28 mouse cellular contexts compared by ENCODE assay signal in genomic region chr10:39620626-39621025, GRCm38 (mm10).
"Had no signal": no experiment of that assay in that cellular context is flagged by ENCODE, and none has a peak within 500 bp of the region (broad histone marks: within the 10 kb centered on the region; RNA-seq: fewer than 3 reads in every experiment).

No protein-coding gene starts in this region.

- DNase-seq: cerebellum, adult 8-10 months; cerebellum, adult 9-10 months; cerebellum, adult 9-11 months; cerebellum, postnatal 10 days; cerebellum, postnatal 14 days; cerebellum, postnatal 25 days; cerebellum, postnatal 36 days; embryo, embryonic 11 days; forebrain, postnatal 0 days; gastrocnemius, adult 2 months; gastrocnemius, postnatal 10 days; gastrocnemius, postnatal 14 days; gastrocnemius, postnatal 25 days; gastrocnemius, postnatal 36 days; heart, adult 11 months; heart, adult 18-20 months; heart, adult 2 months had no signal

- H3K27me3 ChIP-seq: embryonic facial prominence, embryonic 12.5 days; embryonic facial prominence, embryonic 13.5 days; embryonic facial prominence, embryonic 15.5 days; forebrain, embryonic 12.5 days; forebrain, embryonic 13.5 days; forebrain, embryonic 15.5 days had no signal

- H3K4me2 ChIP-seq: embryonic facial prominence, embryonic 12.5 days; embryonic facial prominence, embryonic 13.5 days; embryonic facial prominence, embryonic 15.5 days; forebrain, embryonic 12.5 days; forebrain, embryonic 13.5 days; forebrain, embryonic 15.5 days had no signal

- H3K27ac ChIP-seq: embryonic facial prominence, embryonic 10.5 days; embryonic facial prominence, embryonic 12.5 days; embryonic facial prominence, embryonic 13.5 days; embryonic facial prominence, embryonic 15.5 days; forebrain, embryonic 10.5 days; forebrain, embryonic 12.5 days; forebrain, embryonic 13.5 days; forebrain, embryonic 15.5 days; gastrocnemius, adult 2 months; heart, adult 2 months had no signal

- H3K9me3 ChIP-seq: embryonic facial prominence, embryonic 10.5 days; embryonic facial prominence, embryonic 12.5 days; embryonic facial prominence, embryonic 13.5 days; embryonic facial prominence, embryonic 15.5 days; forebrain, embryonic 10.5 days; forebrain, embryonic 12.5 days; forebrain, embryonic 13.5 days; forebrain, embryonic 15.5 days had no signal

- H3K4me3 ChIP-seq: embryonic facial prominence, embryonic 10.5 days; embryonic facial prominence, embryonic 12.5 days; embryonic facial prominence, embryonic 13.5 days; embryonic facial prominence, embryonic 15.5 days; erythroblast, embryonic 14.5 days; forebrain, embryonic 10.5 days; forebrain, embryonic 12.5 days; forebrain, embryonic 13.5 days; forebrain, embryonic 15.5 days; gastrocnemius, adult 2 months; heart, adult 2 months had no signal

- H3K9ac ChIP-seq: embryonic facial prominence, embryonic 12.5 days; embryonic facial prominence, embryonic 13.5 days; embryonic facial prominence, embryonic 15.5 days; forebrain, embryonic 12.5 days; forebrain, embryonic 13.5 days; forebrain, embryonic 15.5 days; forebrain, postnatal 0 days had no signal

- ATAC-seq: forebrain, embryonic 13.5 days; forebrain, embryonic 14.5 days; forebrain, embryonic 15.5 days; forebrain, embryonic 16.5 days; forebrain, postnatal 0 days had no signal
